Mouse (Mus musculus) intestine, postnatal 0 days (tissue): ENCODE results near the gene C1ql1. TPM values are rescaled to one million over a fixed set of nuclear protein-coding genes. Genes with fewer than 3 reads are reported as not detected.
A peak's percentile ranks its signal among the peaks of the same experiment; 100 is the strongest.

ENCODE experiments used
- ATAC-seq: fragments of 200-750 bp; cut with Nextera tagmentation; 2 replicates; pipeline ENCODE4 v1.8.0; 2017; ENCODE audit warnings: mild to moderate bottlenecking, moderate TSS enrichment, moderate library complexity
- H3K27ac ChIP-seq: fragments of 300-500 bp; sonication (generic); 2 replicates; pipeline ENCODE4 v1.5.1; 2014; ENCODE audit warnings: mild to moderate bottlenecking, low read depth, low read length, moderate library complexity
- H3K27me3 ChIP-seq: fragments of 300-500 bp; sonication (generic); replicated peaks from 2 replicates; pipeline ENCODE4 v1.6.1; 2014; ENCODE audit warnings: low read length, mixed read lengths; ENCODE audit not compliant: control insufficient read depth, insufficient read depth
- H3K36me3 ChIP-seq: fragments of 300-500 bp; sonication (generic); 2 replicates; pipeline ENCODE4 v1.6.1; 2014; ENCODE audit warnings: mild to moderate bottlenecking, moderate library complexity; ENCODE audit not compliant: control insufficient read depth, insufficient read depth
- H3K4me1 ChIP-seq: fragments of 300-500 bp; sonication (generic); replicated peaks from 2 replicates; pipeline ENCODE4 v1.6.1; 2014; ENCODE audit warnings: antibody characterized with exemption, low read length, mixed read lengths; ENCODE audit not compliant: control insufficient read depth, insufficient read depth
- H3K4me2 ChIP-seq: fragments of 300-500 bp; sonication (generic); replicated peaks from 2 replicates; pipeline ENCODE4 v1.6.1; 2014; ENCODE audit warnings: low read depth, mild to moderate bottlenecking, moderate library complexity
- H3K4me3 ChIP-seq: fragments of 300-500 bp; sonication (generic); 2 replicates; pipeline ENCODE4 v1.5.1; 2014; ENCODE audit warnings: low read depth, low read length
- H3K9ac ChIP-seq: fragments of 300-500 bp; sonication (generic); 2 replicates; pipeline ENCODE4 v1.6.1; 2014; ENCODE audit warnings: mild to moderate bottlenecking, low read depth, low read length
- H3K9me3 ChIP-seq: fragments of 300-500 bp; sonication (generic); 2 replicates; pipeline ENCODE4 v1.6.1; 2016; ENCODE audit warnings: mixed run types; ENCODE audit not compliant: control insufficient read depth
- CTCF ChIP-seq: sonication (generic); IDR thresholded peaks from 2 replicates; pipeline ENCODE4 v1.5.1; 2016; ENCODE audit warnings: low read depth, mild to moderate bottlenecking, control low read depth, antibody characterized with exemption, moderate library complexity
- WGBS: fragments of 180-500 bp; shearing (Covaris S2); extraction: QIAGEN DNeasy Blood & Tissue Kit; methylation state at CpG from one replicate; pipeline ENCODE4 v1.1.7; 2014; 5-methylcytosine and 5-hydroxymethylcytosine counted together
- polyA plus RNA-seq: library from polyadenylated mRNA; unstranded; fragments of >200 nt; fragmentation: Nextera tagmentation; extraction: Ambion mirVana; gene quantifications from 2 replicates; pipeline ENCODE4 v1.2.1, GENCODE M21; 2015

C1ql1 gene
- polyA plus RNA-seq, 1 experiment from 2014 or later = 1.1 TPM

- no peak overlapping the region for H3K9ac ChIP-seq
- H3K27me3 ChIP-seq = peaks cover 36% of the 10 kb centered on the region
- no peak overlapping the region for H3K27ac ChIP-seq
- H3K4me3 ChIP-seq = peak overlapping the region; percentile 34
- no peak for ATAC-seq
- whole genome bisulfite sequencing = 11% methylated on average over 28 of the region's 28 CpGs
- TF ChIP-seq CTCF = no peak
- H3K4me2 ChIP-seq = peak overlapping the region; percentile 65
- no peaks in the 10 kb centered on the region for H3K9me3 ChIP-seq
- no peaks in the 10 kb centered on the region for H3K4me1 ChIP-seq
- H3K36me3 ChIP-seq = peaks cover 7% of the 10 kb centered on the region; the same call in 1 of the 2 replicates
These were observed 43.2 kb upstream of the C1ql1 start for GRCm38 (mm10) chr11:102989641-102990151.

- ATAC-seq = no peak
These were observed 38.7 kb upstream of the C1ql1 start for GRCm38 (mm10) chr11:102985160-102985559.

GRCm38 (mm10) chr11:102984615-102985014 is 38.1 kb upstream of the C1ql1 start:
- Histone ChIP-seq H3K9me3 (no peaks in the 10 kb centered on the region), H3K4me2 (no peak overlapping the region), H3K9ac (no peak overlapping the region), H3K27me3 (peaks cover 13% of the 10 kb centered on the region), H3K4me3 (no peak overlapping the region), H3K27ac (no peak overlapping the region), H3K36me3 (no peaks in the 10 kb centered on the region), H3K4me1 (no peaks in the 10 kb centered on the region)
- 59% methylated on average over 4 of the region's 4 CpGs for WGBS
- no peak for ATAC-seq
- no peak for TF ChIP-seq CTCF

More at GRCm38 (mm10) chr11:102985160-102985559, 38.7 kb upstream of the C1ql1 start:
- no peak overlapping the region for H3K4me3 ChIP-seq
- H3K9ac ChIP-seq = no peak overlapping the region
- no peak overlapping the region for H3K27ac ChIP-seq
- WGBS = 62% methylated on average over 6 of the region's 6 CpGs
- H3K27me3 ChIP-seq = peaks cover 18% of the 10 kb centered on the region
- no peak overlapping the region for H3K4me2 ChIP-seq
- no peaks in the 10 kb centered on the region for H3K36me3 ChIP-seq
- no peaks in the 10 kb centered on the region for H3K9me3 ChIP-seq
- no peaks in the 10 kb centered on the region for H3K4me1 ChIP-seq
- no peak for TF ChIP-seq CTCF

GRCm38 (mm10) chr11:102984086-102984485 is 37.6 kb upstream of the C1ql1 start:
- Histone ChIP-seq H3K4me3 (no peak overlapping the region), H3K36me3 (no peaks in the 10 kb centered on the region), H3K9ac (no peak overlapping the region), H3K4me1 (no peaks in the 10 kb centered on the region), H3K27me3 (peaks cover 8% of the 10 kb centered on the region), H3K4me2 (no peak overlapping the region), H3K27ac (no peak overlapping the region), H3K9me3 (no peaks in the 10 kb centered on the region)
- 89% methylated on average over 9 of the region's 9 CpGs for WGBS
- ATAC-seq = no peak
- no peak for TF ChIP-seq CTCF

GRCm38 (mm10) chr11:102981151-102981890 is 34.8 kb upstream of the C1ql1 start:
- Histone ChIP-seq H3K4me1 (no peaks in the 10 kb centered on the region), H3K36me3 (no peaks in the 10 kb centered on the region), H3K4me3 (no peak overlapping the region), H3K27ac (no peak overlapping the region), H3K9me3 (no peaks in the 10 kb centered on the region), H3K4me2 (no peak overlapping the region), H3K27me3 (no peaks in the 10 kb centered on the region), H3K9ac (no peak overlapping the region)
- TF ChIP-seq CTCF = no peak
- 52% methylated on average over 10 of the region's 10 CpGs for WGBS
- no peak for ATAC-seq

- 29% methylated on average over 6 of the region's 6 CpGs for WGBS
- no peaks in the 10 kb centered on the region for H3K27me3 ChIP-seq
These were observed 31.7 kb upstream of the C1ql1 start for GRCm38 (mm10) chr11:102978052-102978666.

More at GRCm38 (mm10) chr11:102978052-102978666, 31.7 kb upstream of the C1ql1 start:
- Histone ChIP-seq H3K4me2 (no peak overlapping the region), H3K9ac (no peak overlapping the region), H3K9me3 (no peaks in the 10 kb centered on the region), H3K4me3 (no peak overlapping the region), H3K27ac (no peak overlapping the region), H3K36me3 (no peaks in the 10 kb centered on the region), H3K4me1 (no peaks in the 10 kb centered on the region)
- ATAC-seq = no peak
- TF ChIP-seq CTCF = no peak
